Mouse (Mus musculus) C2C12 (cell line): ENCODE data around the gene Ankmy2. TPM values are rescaled to one million over a fixed set of nuclear protein-coding genes. Genes with fewer than 3 reads are reported as not detected.

ENCODE experiments used
- H3K27me3 ChIP-seq: one replicate; pipeline ENCODE4 v1.6.1; 2011; ENCODE audit not compliant: control insufficient read depth, insufficient read depth, insufficient read length
- H3K36me3 ChIP-seq: one replicate; pipeline ENCODE4 v1.6.1; 2011; ENCODE audit not compliant: control insufficient read depth, insufficient read depth
- H3K4me3 ChIP-seq: one replicate; pipeline ENCODE4 v1.5.1; 2011; ENCODE audit warnings: mild to moderate bottlenecking, control low read depth; ENCODE audit not compliant: poor library complexity, insufficient read depth, severe bottlenecking
- H3K79me2 ChIP-seq: one replicate; pipeline ENCODE4 v1.6.1; 2011; ENCODE audit not compliant: control insufficient read depth, insufficient read depth
- H3K79me3 ChIP-seq: one replicate; pipeline ENCODE4 v1.6.1; 2011; ENCODE audit warnings: low read depth, control low read depth
- H3ac ChIP-seq: one replicate; pipeline ENCODE3; 2011; ENCODE audit warnings: low read depth; ENCODE audit not compliant: control insufficient read depth, insufficient read length
- CEBPB ChIP-seq: IDR thresholded peaks from one replicate; pipeline ENCODE4 v1.6.1; 2011; ENCODE audit warnings: low read depth, mild to moderate bottlenecking, control low read depth, moderate library complexity
- CTCF ChIP-seq: IDR thresholded peaks from one replicate; pipeline ENCODE4 v1.5.1; 2011; ENCODE audit not compliant: control insufficient read depth, insufficient read depth, insufficient read length
- FOSL1 ChIP-seq: IDR thresholded peaks from one replicate; pipeline ENCODE4 v1.8.0; 2011; ENCODE audit warnings: mild to moderate bottlenecking, low read length; ENCODE audit not compliant: poor library complexity, insufficient read depth, severe bottlenecking
- MAX ChIP-seq: IDR thresholded peaks from one replicate; pipeline ENCODE4 v1.6.1; 2011; ENCODE audit warnings: mild to moderate bottlenecking, control low read depth
- MYOD1 ChIP-seq: IDR thresholded peaks from one replicate; pipeline ENCODE4 v1.6.1; 2011; ENCODE audit warnings: low read depth; ENCODE audit not compliant: control insufficient read depth, insufficient read length
- MYOG ChIP-seq: IDR thresholded peaks from one replicate; pipeline ENCODE4 v1.6.1; 2011; ENCODE audit not compliant: control insufficient read depth, insufficient read length; ENCODE audit errors: extremely low read depth
- USF1 ChIP-seq: IDR thresholded peaks from one replicate; pipeline ENCODE4 v1.6.1; 2011; ENCODE audit warnings: low read depth, mild to moderate bottlenecking, control low read depth, moderate library complexity
- polyA plus RNA-seq: library from polyadenylated mRNA; unstranded; fragments of >200 nt; fragmentation: generic; extraction: Trizol; gene quantifications from one replicate; pipeline ENCODE4 v1.2.1, GENCODE M21; 2012; ENCODE audit warnings: missing spikeins

Ankmy2 gene
- polyA plus RNA-seq, 1 experiment: 8.3 TPM

- H3K27me3 ChIP-seq: no peaks in the 10 kb centered on the region
- H3K4me3 ChIP-seq: no peak overlapping the region
- TF ChIP-seq USF1: no peak
- no peak for TF ChIP-seq CTCF
- TF ChIP-seq MYOD1: no peak
- TF ChIP-seq CEBPB: no peak
- TF ChIP-seq MAX: no peak
- TF ChIP-seq FOSL1: no peak
- no peak for TF ChIP-seq MYOG
- no peaks in the 10 kb centered on the region for H3K36me3 ChIP-seq
- H3K79me2 ChIP-seq: no peaks in the 10 kb centered on the region
- no peak overlapping the region for H3ac ChIP-seq
- H3K79me3 ChIP-seq: no peaks in the 10 kb centered on the region
These were observed 74.5 kb downstream of the Ankmy2 start for GRCm38 (mm10) chr12:36231386-36231785.

GRCm38 (mm10) chr12:36241171-36241570, 84.3 kb downstream of the Ankmy2 start:
- Histone ChIP-seq H3K79me2 (no peaks in the 10 kb centered on the region), H3K27me3 (no peaks in the 10 kb centered on the region), H3K79me3 (no peaks in the 10 kb centered on the region), H3K4me3 (no peak overlapping the region), H3K36me3 (no peaks in the 10 kb centered on the region), H3ac (no peak overlapping the region)
- TF ChIP-seq MYOD1: no peak
- TF ChIP-seq CTCF: no peak
- no peak for TF ChIP-seq MAX
- TF ChIP-seq USF1: no peak
- TF ChIP-seq MYOG: no peak
- no peak for TF ChIP-seq CEBPB
- no peak for TF ChIP-seq FOSL1

Other genes with a start within 250 kb of the Ankmy2 start
- not detected for gene Agr3, start 231.5 kb upstream of the Ankmy2 start, polyA plus RNA-seq
- gene Agr2, start 164.2 kb upstream of the Ankmy2 start, polyA plus RNA-seq: not detected
- 0.87 TPM for gene Tspan13, start 114.6 kb upstream of the Ankmy2 start, polyA plus RNA-seq
- gene Bzw2, start 966 bp downstream of the Ankmy2 start, polyA plus RNA-seq: 101 TPM
- not detected for gene Lrrc72, start 96.3 kb downstream of the Ankmy2 start, polyA plus RNA-seq
- not detected for gene Sostdc1, start 157.0 kb downstream of the Ankmy2 start, polyA plus RNA-seq
- gene Ispd, start 224.3 kb downstream of the Ankmy2 start, polyA plus RNA-seq: 1.4 TPM
- gene D630036H23Rik, start 225.1 kb downstream of the Ankmy2 start, polyA plus RNA-seq: 0.43 TPM